In genomic region chr4:141826060-141826459, GRCm38 (mm10) we compare ENCODE assay signal across 28 mouse cellular contexts. TPM values are rescaled to one million over a fixed set of nuclear protein-coding genes. Genes with fewer than 3 reads are reported as not detected.
"Had no signal": no experiment of that assay in that cellular context is flagged by ENCODE, and none has a peak within 500 bp of the region (broad histone marks: within the 10 kb centered on the region; RNA-seq: fewer than 3 reads in every experiment).

Cela2a (minus strand) TSS chr4:141826160.

- H3K4me3 ChIP-seq: layer of hippocampus, adult 2 months; liver, embryonic 13.5 days; midbrain, embryonic 12.5 days; myocyte; neural tube, embryonic 13.5 days had no signal

- H3K4me1 ChIP-seq: neural tube, embryonic 13.5 days had no signal

- H3K36me3 ChIP-seq: liver, embryonic 13.5 days; midbrain, embryonic 12.5 days; neural tube, embryonic 13.5 days had no signal

- DNase-seq: kidney, adult 18-20 months; kidney, adult 9 months; kidney, postnatal 25 days; layer of hippocampus, adult 9-11 months; liver, embryonic 13.5 days; liver, postnatal 0 days; lung, embryonic 14.5 days; retina, postnatal 1 day; right cerebral cortex, postnatal 25 days; thymus, adult 18-20 months; thymus, postnatal 4 days had no signal

- H3K4me2 ChIP-seq: liver, embryonic 13.5 days; lung, embryonic 14.5 days; midbrain, embryonic 12.5 days; neural tube, embryonic 13.5 days had no signal

- H3K27ac ChIP-seq: kidney, postnatal 0 days; layer of hippocampus, adult 2 months; liver, embryonic 13.5 days; macrophage; midbrain, embryonic 12.5 days; neural tube, embryonic 13.5 days had no signal

- H3K9ac ChIP-seq: liver, embryonic 13.5 days; liver, postnatal 0 days; lung, embryonic 14.5 days; midbrain, embryonic 12.5 days; neural tube, embryonic 13.5 days had no signal

- ATAC-seq: inflammation-experienced regulatory T-cells, adult 6 months; liver, postnatal 0 days; lung, postnatal 0 days; midbrain, embryonic 16.5 days had no signal

- H3K9me3 ChIP-seq: liver, embryonic 13.5 days; midbrain, embryonic 12.5 days; neural tube, embryonic 13.5 days had no signal

- H3K27me3 ChIP-seq: liver, embryonic 13.5 days; midbrain, embryonic 12.5 days; neural tube, embryonic 13.5 days had no signal

RNA-seq across cellular contexts. Expression of gene Cela2a, which starts in this region (rescaled TPM):
- total RNA-seq: layer of hippocampus, adult 2 months; layer of hippocampus, postnatal 25 days; left cerebral cortex, adult 18-20 months; left cerebral cortex, postnatal 10 days; left cerebral cortex, postnatal 36 days; megakaryocyte, adult 5-6 weeks; monocyte, adult 5-6 weeks; neutrophil, adult 5-6 weeks had no signal
- polyA plus RNA-seq: inflammation-experienced regulatory T-cells, adult 6 months; limb, embryonic 11.5 days; lung, embryonic 14.5 days; lung, postnatal 0 days; macrophage; midbrain, embryonic 12.5 days; myocyte; neural tube, embryonic 13.5 days had no signal
